Mouse (Mus musculus): ENCODE measurements at regions not wholly inside any gene's neighbourhood (a gene's known extent, or its start where the extent isn't known, plus 50 kb on each side); places are given as distances from the start of the nearest gene placed in this dataset.

- TF ChIP-seq CTCF (IDR thresholded peaks at IDR 0.05) (no peak), POLR2A (IDR thresholded peaks at IDR 0.05; ENCODE audit: insufficient read depth, low read depth, low read length) (no peak), EP300 (IDR thresholded peaks at IDR 0.05; ENCODE audit: insufficient read depth, low read depth, low read length) (no peak)
These were observed 317.4 kb upstream of the Thbs1 start for GRCm38 (mm10) chr2:117794285-117794684.
